Mouse (Mus musculus): ENCODE measurements at regions not wholly inside any gene's neighbourhood (a gene's known extent, or its start where the extent isn't known, plus 50 kb on each side); places are given as distances from the start of the nearest gene placed in this dataset.
A peak's percentile ranks its signal among the peaks of the same experiment; 100 is the strongest.

GRCm38 (mm10) chr14:73730796-73731195 lies 69.8 kb downstream of the Gm21750 start:
- Histone ChIP-seq H3K36me3 (no peaks in the 10 kb centered on the region), H3K4me3 (no peak overlapping the region), H3K27ac (replicated peaks) (no peak overlapping the region), H3K27me3 (ENCODE audit: low read depth, poor library complexity, severe bottlenecking) (no peaks in the 10 kb centered on the region), H3K9me3 (replicated peaks) (no peaks in the 10 kb centered on the region), H3K4me1 (peaks cover 5% of the 10 kb centered on the region; the same call in 1 of the 2 replicates)
- no peak for DNase-seq (ENCODE audit: low spot score)
- 95% methylated on average over 1 of the region's 1 CpGs for WGBS

DNA sequence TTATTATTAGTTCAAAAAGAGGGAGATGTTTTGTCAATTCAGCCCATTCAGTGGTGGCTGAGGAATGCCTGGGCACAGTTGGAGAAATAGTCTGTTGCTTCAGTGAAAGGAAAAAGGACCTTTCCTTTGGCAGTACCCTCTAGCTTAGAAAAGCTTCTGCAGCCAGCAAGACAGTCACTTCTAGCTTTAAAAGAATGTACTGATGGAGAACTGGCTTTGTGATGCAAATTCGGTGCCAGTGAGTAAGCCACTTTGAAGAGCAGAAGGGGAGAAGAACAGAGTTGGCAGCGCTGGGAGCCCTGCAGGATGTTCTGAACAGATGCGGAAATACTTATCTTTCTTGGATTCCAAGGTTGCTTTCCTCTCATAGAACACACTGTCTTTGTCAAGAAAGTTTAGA lies 71.1 kb downstream of the Gm21750 start:
- DNase-seq (ENCODE audit: low spot score), result no peak
- no peak overlapping the region for H3K4me3 ChIP-seq
- no peaks in the 10 kb centered on the region for H3K36me3 ChIP-seq
- H3K4me1 ChIP-seq, result peaks cover 5% of the 10 kb centered on the region; the same call in 1 of the 2 replicates
- H3K27me3 ChIP-seq (ENCODE audit: low read depth, poor library complexity, severe bottlenecking), result no peaks in the 10 kb centered on the region
- no peak overlapping the region for H3K27ac ChIP-seq (replicated peaks)
- WGBS, result 41% methylated on average over 3 of the region's 3 CpGs
- no peaks in the 10 kb centered on the region for H3K9me3 ChIP-seq (replicated peaks)

DNA sequence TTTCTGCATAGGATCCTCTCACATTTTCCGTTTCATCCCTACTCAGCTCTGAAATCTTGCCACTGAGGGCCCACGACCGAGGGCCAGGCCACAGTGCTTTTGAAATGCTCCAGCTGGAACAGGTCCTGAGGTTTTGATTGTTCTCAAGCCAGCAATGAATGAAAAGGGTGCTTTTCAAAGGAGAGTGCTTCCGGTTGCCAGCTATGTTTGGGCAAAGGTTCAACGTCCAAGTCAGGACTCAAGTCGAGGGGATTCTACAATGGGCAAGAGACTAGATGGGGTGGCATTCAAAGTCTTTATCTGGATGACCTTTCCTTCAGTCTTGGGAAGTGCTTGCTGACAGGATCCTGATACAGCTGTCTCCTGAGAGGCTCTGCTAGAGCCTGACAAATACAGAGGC lies 89.8 kb downstream of the Gm21750 start:
- H3K4me1 ChIP-seq, result no peaks in the 10 kb centered on the region
- no peaks in the 10 kb centered on the region for H3K27me3 ChIP-seq (ENCODE audit: low read depth, poor library complexity, severe bottlenecking)
- no peak overlapping the region for H3K27ac ChIP-seq (replicated peaks)
- H3K4me3 ChIP-seq, result no peak overlapping the region
- no peak for DNase-seq (ENCODE audit: low spot score)
- no peaks in the 10 kb centered on the region for H3K9me3 ChIP-seq (replicated peaks)
- H3K36me3 ChIP-seq, result no peaks in the 10 kb centered on the region
- WGBS, result 84% methylated on average over 6 of the region's 6 CpGs

GRCm38 (mm10) chr14:73759986-73760385 lies 99.0 kb downstream of the Gm21750 start:
- WGBS, result 87% methylated on average over 1 of the region's 1 CpGs
- no peak for DNase-seq (ENCODE audit: low spot score)

DNA sequence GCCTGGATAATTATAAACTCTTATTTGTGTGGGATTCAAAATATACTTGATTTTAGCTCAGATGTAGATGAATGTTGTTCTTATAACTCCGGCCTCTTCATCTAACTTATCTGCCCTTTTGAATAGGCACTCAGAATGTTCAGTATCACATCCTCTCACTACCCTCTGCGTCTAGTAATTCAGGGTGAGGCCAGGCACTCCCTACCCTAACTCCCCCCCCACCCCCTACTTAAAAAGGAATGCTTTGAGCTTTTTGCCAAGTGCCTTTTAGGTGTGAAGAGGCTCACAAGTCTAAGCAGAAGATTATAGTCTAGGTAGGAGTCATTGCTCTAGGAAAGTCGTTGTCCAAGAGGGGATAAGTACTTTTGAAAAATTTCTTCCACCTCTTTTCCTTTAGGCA lies 111.9 kb downstream of the Gm21750 start:
- Histone ChIP-seq H3K4me1 (no peaks in the 10 kb centered on the region), H3K36me3 (no peaks in the 10 kb centered on the region), H3K27ac (replicated peaks) (no peak overlapping the region), H3K4me3 (no peak overlapping the region), H3K9me3 (replicated peaks) (no peaks in the 10 kb centered on the region), H3K27me3 (ENCODE audit: low read depth, poor library complexity, severe bottlenecking) (no peaks in the 10 kb centered on the region)
- no peak for DNase-seq (ENCODE audit: low spot score)
- WGBS, result 69% methylated on average over 3 of the region's 3 CpGs

More at GRCm38 (mm10) chr14:73759986-73760385, 99.0 kb downstream of the Gm21750 start:
- no peaks in the 10 kb centered on the region for H3K4me1 ChIP-seq
- no peak overlapping the region for H3K4me3 ChIP-seq
- H3K27me3 ChIP-seq (ENCODE audit: low read depth, poor library complexity, severe bottlenecking), result no peaks in the 10 kb centered on the region
- H3K36me3 ChIP-seq, result no peaks in the 10 kb centered on the region
- no peak overlapping the region for H3K27ac ChIP-seq (replicated peaks)
- no peaks in the 10 kb centered on the region for H3K9me3 ChIP-seq (replicated peaks)

- no peaks in the 10 kb centered on the region for H3K9me3 ChIP-seq (replicated peaks)
- no peak for DNase-seq (ENCODE audit: low spot score)
- 50% methylated on average over 1 of the region's 1 CpGs for WGBS
- no peak overlapping the region for H3K27ac ChIP-seq (replicated peaks)
- no peaks in the 10 kb centered on the region for H3K36me3 ChIP-seq
- no peaks in the 10 kb centered on the region for H3K4me1 ChIP-seq
- no peaks in the 10 kb centered on the region for H3K27me3 ChIP-seq (ENCODE audit: low read depth, poor library complexity, severe bottlenecking)
- H3K4me3 ChIP-seq, result no peak overlapping the region
These were observed 112.8 kb downstream of the Gm21750 start for GRCm38 (mm10) chr14:73773810-73774209.

- no peak overlapping the region for H3K4me3 ChIP-seq
- H3K9me3 ChIP-seq (replicated peaks), result no peaks in the 10 kb centered on the region
- WGBS, result 7% methylated on average over 1 of the region's 1 CpGs
- H3K36me3 ChIP-seq, result no peaks in the 10 kb centered on the region
- no peak overlapping the region for H3K27ac ChIP-seq (replicated peaks)
- DNase-seq (ENCODE audit: low spot score), result peak; percentile 37
- H3K4me1 ChIP-seq, result no peaks in the 10 kb centered on the region
- H3K27me3 ChIP-seq (ENCODE audit: low read depth, poor library complexity, severe bottlenecking), result no peaks in the 10 kb centered on the region
These were observed 115.0 kb downstream of the Gm21750 start for GRCm38 (mm10) chr14:73776066-73776465.

- Histone ChIP-seq H3K9me3 (replicated peaks) (no peaks in the 10 kb centered on the region), H3K27me3 (ENCODE audit: low read depth, poor library complexity, severe bottlenecking) (no peaks in the 10 kb centered on the region), H3K4me3 (no peak overlapping the region), H3K27ac (replicated peaks) (no peak overlapping the region), H3K4me1 (no peaks in the 10 kb centered on the region), H3K36me3 (no peaks in the 10 kb centered on the region)
- no peak for DNase-seq (ENCODE audit: low spot score)
These were observed 146.1 kb downstream of the Gm21750 start for GRCm38 (mm10) chr14:73807169-73807568.

DNA sequence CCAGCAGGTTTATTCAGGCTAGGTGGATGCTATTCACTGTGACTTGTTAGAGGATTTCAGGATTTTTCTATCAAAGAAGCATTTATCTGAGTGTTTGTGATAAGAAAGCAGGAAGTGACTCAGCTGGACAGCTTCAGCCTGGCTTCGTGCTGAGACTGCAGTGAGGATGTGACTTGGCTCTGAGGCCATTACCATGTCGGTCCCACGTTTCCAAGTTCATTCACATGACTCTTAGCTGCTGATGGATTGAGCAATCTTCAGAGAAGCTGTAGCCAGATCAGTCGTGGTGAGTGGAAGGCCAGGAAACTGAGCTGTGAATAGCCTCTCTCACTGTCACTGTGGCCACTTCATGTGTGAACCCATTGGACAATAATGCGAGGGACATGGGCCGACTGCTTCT lies 177.9 kb downstream of the Gm21750 start:
- no peaks in the 10 kb centered on the region for H3K4me1 ChIP-seq
- no peak overlapping the region for H3K4me3 ChIP-seq
- no peak overlapping the region for H3K27ac ChIP-seq (replicated peaks)
- WGBS, result 81% methylated on average over 6 of the region's 6 CpGs
- no peaks in the 10 kb centered on the region for H3K27me3 ChIP-seq (ENCODE audit: low read depth, poor library complexity, severe bottlenecking)
- no peaks in the 10 kb centered on the region for H3K9me3 ChIP-seq (replicated peaks)
- H3K36me3 ChIP-seq, result no peaks in the 10 kb centered on the region
- DNase-seq (ENCODE audit: low spot score), result no peak

DNA sequence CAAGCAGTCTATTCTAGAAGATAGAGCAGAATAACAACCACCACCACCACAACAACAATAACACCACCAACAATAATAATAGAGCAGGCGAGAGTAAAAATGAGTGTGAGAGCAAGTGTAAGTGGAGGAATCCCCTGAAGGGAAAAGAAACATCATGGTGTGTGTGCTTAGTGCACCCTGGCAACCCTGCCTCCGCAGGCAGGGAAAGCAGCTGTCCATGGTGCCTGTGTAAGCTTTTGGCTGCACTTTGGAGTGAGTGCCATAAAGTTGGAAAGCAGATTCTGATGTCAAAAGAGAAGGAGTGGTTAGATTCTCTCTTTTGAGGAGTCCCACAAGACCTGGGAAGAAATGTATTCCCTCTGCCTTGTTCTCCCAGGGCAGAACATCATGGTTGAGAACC lies 200.8 kb downstream of the Gm21750 start:
- Histone ChIP-seq H3K27ac (replicated peaks) (no peak overlapping the region), H3K27me3 (ENCODE audit: low read depth, poor library complexity, severe bottlenecking) (no peaks in the 10 kb centered on the region), H3K9me3 (replicated peaks) (no peaks in the 10 kb centered on the region), H3K36me3 (no peaks in the 10 kb centered on the region), H3K4me3 (no peak overlapping the region), H3K4me1 (no peaks in the 10 kb centered on the region)
- DNase-seq (ENCODE audit: low spot score), result no peak
- 57% methylated on average over 2 of the region's 2 CpGs for WGBS

GRCm38 (mm10) chr14:73874337-73874736 lies 213.3 kb downstream of the Gm21750 start:
- no peaks in the 10 kb centered on the region for H3K4me1 ChIP-seq
- no peaks in the 10 kb centered on the region for H3K9me3 ChIP-seq (replicated peaks)
- no peak overlapping the region for H3K27ac ChIP-seq (replicated peaks)
- no peak for DNase-seq (ENCODE audit: low spot score)
- H3K36me3 ChIP-seq, result no peaks in the 10 kb centered on the region
- no peaks in the 10 kb centered on the region for H3K27me3 ChIP-seq (ENCODE audit: low read depth, poor library complexity, severe bottlenecking)
- no peak overlapping the region for H3K4me3 ChIP-seq

- Histone ChIP-seq H3K4me3 (no peak overlapping the region), H3K9me3 (replicated peaks) (no peaks in the 10 kb centered on the region), H3K36me3 (no peaks in the 10 kb centered on the region), H3K27ac (replicated peaks) (no peak overlapping the region), H3K4me1 (no peaks in the 10 kb centered on the region), H3K27me3 (ENCODE audit: low read depth, poor library complexity, severe bottlenecking) (no peaks in the 10 kb centered on the region)
- no peak for DNase-seq (ENCODE audit: low spot score)
- WGBS, result 78% methylated on average over 3 of the region's 3 CpGs
These were observed 214.9 kb downstream of the Gm21750 start for GRCm38 (mm10) chr14:73875916-73876315.

DNA sequence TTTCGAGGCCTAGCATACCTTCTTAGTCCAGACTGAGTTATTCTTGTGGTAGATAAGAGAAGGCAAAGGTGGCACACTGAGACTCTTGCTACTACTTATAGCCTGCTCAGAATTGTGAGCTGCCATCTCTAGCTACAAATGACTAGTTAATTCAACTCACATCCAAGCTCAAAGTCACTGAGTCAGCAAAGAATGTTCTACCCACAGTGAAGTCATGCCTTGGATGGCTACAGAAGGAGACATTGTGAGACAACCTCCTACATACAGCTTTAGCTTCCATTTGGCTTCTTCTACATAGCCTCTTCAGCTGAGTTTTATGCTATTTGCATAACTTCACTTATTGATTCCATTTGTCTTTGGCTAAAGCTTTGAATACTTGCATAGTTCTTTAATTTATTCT lies 217.2 kb downstream of the Gm21750 start:
- no peaks in the 10 kb centered on the region for H3K27me3 ChIP-seq (ENCODE audit: low read depth, poor library complexity, severe bottlenecking)

GRCm38 (mm10) chr14:73878866-73879419 lies 217.9 kb downstream of the Gm21750 start:
- 82% methylated on average over 3 of the region's 3 CpGs for WGBS

More for the DNA sequence above, 217.2 kb downstream of the Gm21750 start:
- Histone ChIP-seq H3K9me3 (replicated peaks) (no peaks in the 10 kb centered on the region), H3K36me3 (no peaks in the 10 kb centered on the region), H3K27ac (replicated peaks) (no peak overlapping the region), H3K4me1 (no peaks in the 10 kb centered on the region), H3K4me3 (no peak overlapping the region)
- 65% methylated on average over 1 of the region's 1 CpGs for WGBS
- no peak for DNase-seq (ENCODE audit: low spot score)

More at GRCm38 (mm10) chr14:73878866-73879419, 217.9 kb downstream of the Gm21750 start:
- H3K27me3 ChIP-seq (ENCODE audit: low read depth, poor library complexity, severe bottlenecking), result no peaks in the 10 kb centered on the region
- H3K27ac ChIP-seq (replicated peaks), result no peak overlapping the region
- no peaks in the 10 kb centered on the region for H3K9me3 ChIP-seq (replicated peaks)
- H3K4me3 ChIP-seq, result no peak overlapping the region
- no peaks in the 10 kb centered on the region for H3K4me1 ChIP-seq
- DNase-seq (ENCODE audit: low spot score), result no peak
- H3K36me3 ChIP-seq, result no peaks in the 10 kb centered on the region
